Mouse (Mus musculus): ENCODE measurements at regions not wholly inside any gene's neighbourhood (a gene's known extent, or its start where the extent isn't known, plus 50 kb on each side); places are given as distances from the start of the nearest gene placed in this dataset.

GRCm38 (mm10) chr2:75147399-75147798 lies 321.8 kb downstream of the Mtx2 start:
- no peak for TF ChIP-seq CTCF (IDR thresholded peaks at IDR 0.05; ENCODE audit: extremely low read depth, insufficient read length, insufficient replicate concordance, low read depth, low read length)
- no peak for TF ChIP-seq POLR2A (IDR thresholded peaks at IDR 0.05; ENCODE audit: low read depth, low read length)

Measured in small intestine, adult 2 months (tissue).